Mouse (Mus musculus): Measurements from ENCODE around the gene Mastl. TPM values are rescaled to one million over a fixed set of nuclear protein-coding genes. Genes with fewer than 3 reads are reported as not detected.

Gene Mastl
- total and polyA plus RNA-seq, 2 experiments from 2014 or later = 1.6 to 4.1 TPM

- TF ChIP-seq CTCF (IDR thresholded peaks at IDR 0.05) = no peak
- no peak for DNase-seq (ENCODE audit: low spot score)
- Histone ChIP-seq H3K4me1 (ENCODE audit: insufficient read depth, low read length) (no peaks in the 10 kb centered on the region), H3K36me3 (ENCODE audit: insufficient read depth, low read length) (peaks cover 30% of the 10 kb centered on the region), H3K9me3 (ENCODE audit: low read length) (no peaks in the 10 kb centered on the region), H3K9ac (replicated peaks; ENCODE audit: low read length, poor library complexity, severe bottlenecking) (no peak overlapping the region), H3K27me3 (ENCODE audit: insufficient read depth, low read length) (no peaks in the 10 kb centered on the region), H3K27ac (ENCODE audit: low read depth, low read length) (no peak overlapping the region), H3K4me3 (ENCODE audit: low read depth, low read length) (no peak overlapping the region), H3K4me2 (ENCODE audit: low read depth, low read length, poor library complexity, severe bottlenecking) (no peak overlapping the region)
- 93% methylated on average over 8 of the region's 8 CpGs for WGBS
- ATAC-seq (ENCODE audit: low FRiP score) = no peak
Observed at GRCm38 (mm10) chr2:23084540-23084939, 71.3 kb downstream of the Mastl start.

GRCm38 (mm10) chr2:23078588-23078987 lies 77.2 kb downstream of the Mastl start:
- peaks cover 21% of the 10 kb centered on the region for H3K36me3 ChIP-seq (ENCODE audit: insufficient read depth, low read length)
- no peak for TF ChIP-seq CTCF (IDR thresholded peaks at IDR 0.05)
- ATAC-seq (ENCODE audit: low FRiP score) (no peak), DNase-seq (ENCODE audit: low spot score) (no peak)
- H3K27ac ChIP-seq (ENCODE audit: low read depth, low read length) = no peak overlapping the region
- H3K4me2 ChIP-seq (ENCODE audit: low read depth, low read length, poor library complexity, severe bottlenecking) = no peak overlapping the region
- 98% methylated on average over 2 of the region's 2 CpGs for WGBS
- no peaks in the 10 kb centered on the region for H3K4me1 ChIP-seq (ENCODE audit: insufficient read depth, low read length)
- no peaks in the 10 kb centered on the region for H3K27me3 ChIP-seq (ENCODE audit: insufficient read depth, low read length)
- no peak overlapping the region for H3K9ac ChIP-seq (replicated peaks; ENCODE audit: low read length, poor library complexity, severe bottlenecking)
- H3K4me3 ChIP-seq (ENCODE audit: low read depth, low read length) = no peak overlapping the region
- no peaks in the 10 kb centered on the region for H3K9me3 ChIP-seq (ENCODE audit: low read length)

DNA sequence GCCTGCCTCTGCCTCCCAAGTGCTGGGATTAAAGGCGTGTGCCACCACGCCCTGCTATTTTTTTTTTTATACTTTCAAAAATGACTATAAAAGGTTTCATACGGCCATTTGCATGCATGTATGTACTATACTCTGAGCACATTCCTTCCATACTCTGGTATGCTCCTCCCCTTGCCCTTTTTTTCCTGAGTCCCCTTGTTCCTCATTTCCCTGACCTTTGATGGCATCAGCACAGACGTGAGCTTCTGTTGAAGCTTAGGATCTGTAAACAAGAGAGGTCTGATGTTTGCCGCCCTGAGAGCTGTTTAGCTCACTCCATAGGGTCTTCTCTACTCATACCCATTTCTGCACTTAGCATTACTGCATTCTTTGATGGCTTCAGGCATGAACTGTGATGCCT lies 78.1 kb downstream of the Mastl start:
- ATAC-seq (ENCODE audit: low FRiP score) = no peak

DNA sequence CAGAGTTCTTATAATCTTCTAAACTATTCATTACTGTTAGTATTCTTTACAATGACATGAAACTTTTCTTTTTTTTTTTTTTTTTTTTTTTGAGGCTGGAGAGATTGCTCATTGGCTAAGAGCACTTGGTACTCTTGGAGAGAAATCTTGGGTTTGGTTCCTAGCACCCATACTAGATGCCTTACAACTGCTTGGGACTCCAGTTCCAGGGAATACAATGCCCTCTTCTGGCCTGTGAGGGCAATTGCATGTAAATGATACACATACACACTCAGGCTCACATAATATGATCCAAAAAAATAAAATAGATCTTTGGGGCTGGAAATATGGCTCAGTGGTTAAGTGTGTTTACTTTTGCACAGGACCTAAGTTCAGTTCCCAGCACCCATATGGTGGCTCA lies 79.0 kb downstream of the Mastl start:
- TF ChIP-seq CTCF (IDR thresholded peaks at IDR 0.05) = peak; percentile 12; the same call in 1 of the 2 replicates
- H3K4me1 ChIP-seq (ENCODE audit: insufficient read depth, low read length) = no peaks in the 10 kb centered on the region
- H3K9me3 ChIP-seq (ENCODE audit: low read length) = no peaks in the 10 kb centered on the region
- ATAC-seq (ENCODE audit: low FRiP score) (no peak), DNase-seq (ENCODE audit: low spot score) (no peak)
- H3K4me2 ChIP-seq (ENCODE audit: low read depth, low read length, poor library complexity, severe bottlenecking) = no peak overlapping the region
- no peaks in the 10 kb centered on the region for H3K27me3 ChIP-seq (ENCODE audit: insufficient read depth, low read length)
- H3K27ac ChIP-seq (ENCODE audit: low read depth, low read length) = no peak overlapping the region
- peaks cover 20% of the 10 kb centered on the region for H3K36me3 ChIP-seq (ENCODE audit: insufficient read depth, low read length)
- H3K4me3 ChIP-seq (ENCODE audit: low read depth, low read length) = no peak overlapping the region
- no peak overlapping the region for H3K9ac ChIP-seq (replicated peaks; ENCODE audit: low read length, poor library complexity, severe bottlenecking)

More for the DNA sequence above, 78.1 kb downstream of the Mastl start:
- Histone ChIP-seq H3K27ac (ENCODE audit: low read depth, low read length) (no peak overlapping the region), H3K4me1 (ENCODE audit: insufficient read depth, low read length) (no peaks in the 10 kb centered on the region), H3K4me2 (ENCODE audit: low read depth, low read length, poor library complexity, severe bottlenecking) (no peak overlapping the region), H3K27me3 (ENCODE audit: insufficient read depth, low read length) (no peaks in the 10 kb centered on the region), H3K4me3 (ENCODE audit: low read depth, low read length) (no peak overlapping the region), H3K9me3 (ENCODE audit: low read length) (no peaks in the 10 kb centered on the region), H3K36me3 (ENCODE audit: insufficient read depth, low read length) (peaks cover 21% of the 10 kb centered on the region), H3K9ac (replicated peaks; ENCODE audit: low read length, poor library complexity, severe bottlenecking) (no peak overlapping the region)
- no peak for DNase-seq (ENCODE audit: low spot score)
- WGBS = 93% methylated on average over 5 of the region's 5 CpGs
- no peak for TF ChIP-seq CTCF (IDR thresholded peaks at IDR 0.05)

DNA sequence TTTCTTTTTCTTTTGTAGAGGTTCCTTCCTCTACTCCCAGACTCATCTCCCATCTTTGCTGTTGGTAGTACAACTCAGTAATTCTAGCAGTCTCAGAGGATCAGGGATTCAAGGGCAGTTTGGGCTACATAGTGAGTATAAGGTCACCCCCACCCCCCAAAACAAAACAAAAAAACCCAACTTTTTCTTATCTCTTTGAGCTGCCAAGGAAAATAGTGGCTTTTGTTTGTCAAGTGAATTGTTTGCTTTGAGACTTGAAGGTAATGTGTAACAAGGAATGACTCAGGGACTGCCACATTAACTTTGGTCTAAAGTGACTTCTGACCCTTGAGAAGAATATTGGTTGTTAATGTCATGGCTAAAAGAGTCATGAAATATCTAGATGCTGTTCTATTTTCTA lies 80.0 kb downstream of the Mastl start:
- H3K36me3 ChIP-seq (ENCODE audit: insufficient read depth, low read length) = peaks cover 13% of the 10 kb centered on the region
- H3K27ac ChIP-seq (ENCODE audit: low read depth, low read length) = no peak overlapping the region
- no peak overlapping the region for H3K4me2 ChIP-seq (ENCODE audit: low read depth, low read length, poor library complexity, severe bottlenecking)
- ATAC-seq (ENCODE audit: low FRiP score) = no peak
- H3K4me1 ChIP-seq (ENCODE audit: insufficient read depth, low read length) = no peaks in the 10 kb centered on the region
- no peak for DNase-seq (ENCODE audit: low spot score)
- H3K27me3 ChIP-seq (ENCODE audit: insufficient read depth, low read length) = no peaks in the 10 kb centered on the region
- H3K9ac ChIP-seq (replicated peaks; ENCODE audit: low read length, poor library complexity, severe bottlenecking) = no peak overlapping the region
- no peak for TF ChIP-seq CTCF (IDR thresholded peaks at IDR 0.05)
- no peak overlapping the region for H3K4me3 ChIP-seq (ENCODE audit: low read depth, low read length)
- H3K9me3 ChIP-seq (ENCODE audit: low read length) = no peaks in the 10 kb centered on the region

DNA sequence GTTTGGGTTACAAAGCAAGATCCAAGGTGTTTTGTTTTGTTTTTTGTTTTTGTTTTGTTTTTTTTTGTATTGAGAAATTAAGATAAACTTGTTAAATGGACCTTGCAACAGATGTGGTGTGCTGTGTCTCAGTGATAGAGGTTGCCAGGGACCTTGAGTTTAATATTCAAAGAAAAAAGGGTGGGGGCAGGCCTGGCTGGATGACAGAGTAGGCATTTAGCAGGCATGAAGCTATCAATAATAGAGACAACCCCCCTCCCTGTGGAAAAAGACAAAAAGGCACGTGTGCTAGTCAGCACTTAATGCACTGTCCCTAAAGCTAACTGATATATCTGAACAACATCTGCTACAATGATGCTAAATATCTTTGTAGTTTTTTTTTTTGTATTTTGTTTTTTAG lies 84.4 kb downstream of the Mastl start:
- no peak for DNase-seq (ENCODE audit: low spot score)
- WGBS = 73% methylated on average over 1 of the region's 1 CpGs
- H3K4me3 ChIP-seq (ENCODE audit: low read depth, low read length) = no peak overlapping the region
- H3K9ac ChIP-seq (replicated peaks; ENCODE audit: low read length, poor library complexity, severe bottlenecking) = no peak overlapping the region
- no peak overlapping the region for H3K4me2 ChIP-seq (ENCODE audit: low read depth, low read length, poor library complexity, severe bottlenecking)
- H3K36me3 ChIP-seq (ENCODE audit: insufficient read depth, low read length) = no peaks in the 10 kb centered on the region; the same call in 1 of the 2 replicates
- no peak overlapping the region for H3K27ac ChIP-seq (ENCODE audit: low read depth, low read length)
- no peaks in the 10 kb centered on the region for H3K9me3 ChIP-seq (ENCODE audit: low read length)
- H3K27me3 ChIP-seq (ENCODE audit: insufficient read depth, low read length) = no peaks in the 10 kb centered on the region
- no peak for ATAC-seq (ENCODE audit: low FRiP score)
- TF ChIP-seq CTCF (IDR thresholded peaks at IDR 0.05) = no peak
- H3K4me1 ChIP-seq (ENCODE audit: insufficient read depth, low read length) = no peaks in the 10 kb centered on the region; the same call in 1 of the 2 replicates

Data from midbrain, postnatal 0 days (tissue).